Mouse (Mus musculus) G1E (cell line): ENCODE data around the gene Sema5a.
"Not testable (repeated sequence)": the region's sequence is repeated elsewhere in the genome, so short reads cannot be mapped to it uniquely, and the experiment has no call there.

Source experiments
- CTCF ChIP-seq: IDR thresholded peaks from 2 replicates; pipeline ENCODE4 v1.5.1; 2012; ENCODE audit warnings: low read depth, low read length, inconsistent platforms, mixed read lengths
- GATA1 ChIP-seq: IDR thresholded peaks from 2 replicates; pipeline ENCODE4 v1.6.1; 2012; ENCODE audit warnings: borderline replicate concordance, low read length, inconsistent platforms, mixed read lengths
- POLR2AphosphoS5 ChIP-seq: IDR thresholded peaks from 2 replicates; pipeline ENCODE4 v1.6.1; 2012; ENCODE audit warnings: low read depth, low read length, inconsistent platforms; ENCODE audit not compliant: insufficient replicate concordance

GRCm38 (mm10) chr15:32232666-32233141 lies 11.9 kb upstream of the Sema5a start:
- TF ChIP-seq POLR2AphosphoS5, CTCF, GATA1: not testable (repeated sequence)
